Mouse (Mus musculus) kidney, postnatal 0 days (tissue): ENCODE data around the gene Tbx6. TPM values are rescaled to one million over a fixed set of nuclear protein-coding genes. Genes with fewer than 3 reads are reported as not detected.

Experiments
- ATAC-seq: fragments of 200-750 bp; cut with Nextera tagmentation; replicated peaks from 2 replicates; pipeline ENCODE4 v1.8.0; 2017; ENCODE audit warnings: low read depth, moderate number of reproducible peaks, moderate TSS enrichment, moderate library complexity; ENCODE audit not compliant: low FRiP score
- DNase-seq: peaks from one replicate; pipeline ENCODE4 v3.0.0-alpha.2; 2016; ENCODE audit warnings: low spot score
- H3K27ac ChIP-seq: fragments of 300-500 bp; sonication (generic); 2 replicates; pipeline ENCODE4 v1.5.1; 2014; ENCODE audit warnings: mild to moderate bottlenecking
- H3K27me3 ChIP-seq: fragments of 300-500 bp; sonication (generic); 2 replicates; pipeline ENCODE4 v1.6.1; 2014; ENCODE audit warnings: low read length, mixed read lengths; ENCODE audit not compliant: insufficient read depth
- H3K36me3 ChIP-seq: fragments of 300-500 bp; sonication (generic); 2 replicates; pipeline ENCODE4 v1.6.1; 2014; ENCODE audit warnings: low read length, mixed read lengths; ENCODE audit not compliant: insufficient read depth
- H3K4me1 ChIP-seq: fragments of 300-500 bp; sonication (generic); replicated peaks from 2 replicates; pipeline ENCODE4 v1.6.1; 2014; ENCODE audit warnings: antibody characterized with exemption, low read length, mixed read lengths; ENCODE audit not compliant: insufficient read depth
- H3K4me2 ChIP-seq: fragments of 300-500 bp; sonication (generic); 2 replicates; pipeline ENCODE4 v1.6.1; 2014; ENCODE audit warnings: mild to moderate bottlenecking, low read length, moderate library complexity, mixed read lengths
- H3K4me3 ChIP-seq: fragments of 300-500 bp; sonication (generic); replicated peaks from 2 replicates; pipeline ENCODE4 v1.5.1; 2014; ENCODE audit warnings: low read depth, low read length
- H3K9ac ChIP-seq: fragments of 300-500 bp; sonication (generic); 2 replicates; pipeline ENCODE4 v1.6.1; 2014; ENCODE audit warnings: low read depth, low read length
- H3K9me3 ChIP-seq: fragments of 300-500 bp; sonication (generic); replicated peaks from 2 replicates; pipeline ENCODE4 v1.6.1; 2016; ENCODE audit warnings: low read length, inconsistent platforms, mixed read lengths
- CTCF ChIP-seq: IDR thresholded peaks from 2 replicates; pipeline ENCODE4 v1.5.1; 2016; ENCODE audit warnings: antibody characterized with exemption, low read depth, mild to moderate bottlenecking, moderate library complexity
- WGBS: fragments of 180-500 bp; shearing (Covaris S2); extraction: QIAGEN DNeasy Blood & Tissue Kit; methylation state at CpG from one replicate; pipeline ENCODE4 v1.1.7; 2014; 5-methylcytosine and 5-hydroxymethylcytosine counted together
- polyA plus RNA-seq: library from polyadenylated mRNA; unstranded; fragments of >200 nt; fragmentation: Nextera tagmentation; extraction: Ambion mirVana; gene quantifications from 2 replicates; pipeline ENCODE4 v1.2.1, GENCODE M21; 2015

Tbx6 gene
- polyA plus RNA-seq, 1 experiment from 2014 or later = 0.21 TPM

DNA sequence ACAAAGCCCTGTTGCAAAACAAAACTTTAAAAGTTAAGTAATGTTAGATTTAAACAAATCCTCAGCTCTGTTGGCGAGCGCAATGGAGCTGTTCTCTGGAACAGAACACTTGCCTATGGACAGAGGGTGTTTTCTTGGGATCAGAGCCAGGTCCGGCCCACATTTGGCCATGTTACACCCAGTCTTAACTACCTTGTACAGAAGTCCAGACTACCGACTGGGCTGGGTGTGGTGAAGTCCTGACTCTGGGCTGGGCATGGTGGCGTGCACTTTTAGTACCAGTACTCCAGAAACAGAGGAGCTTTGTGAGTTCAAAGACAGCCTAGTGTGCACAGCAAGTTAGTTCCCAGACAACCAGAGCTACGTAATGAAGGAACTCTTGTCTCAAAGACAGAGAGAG, 25.7 kb downstream of the Tbx6 start:
- H3K9ac ChIP-seq = no peak overlapping the region
- DNase-seq (no peak), ATAC-seq (no peak)
- no peak overlapping the region for H3K27ac ChIP-seq
- H3K36me3 ChIP-seq = no peaks in the 10 kb centered on the region
- peaks cover 8% of the 10 kb centered on the region for H3K4me1 ChIP-seq
- WGBS = 61% methylated on average over 6 of the region's 6 CpGs
- H3K4me3 ChIP-seq = no peak overlapping the region
- no peak for TF ChIP-seq CTCF
- no peaks in the 10 kb centered on the region for H3K9me3 ChIP-seq
- H3K4me2 ChIP-seq = no peak overlapping the region
- no peaks in the 10 kb centered on the region for H3K27me3 ChIP-seq

DNA sequence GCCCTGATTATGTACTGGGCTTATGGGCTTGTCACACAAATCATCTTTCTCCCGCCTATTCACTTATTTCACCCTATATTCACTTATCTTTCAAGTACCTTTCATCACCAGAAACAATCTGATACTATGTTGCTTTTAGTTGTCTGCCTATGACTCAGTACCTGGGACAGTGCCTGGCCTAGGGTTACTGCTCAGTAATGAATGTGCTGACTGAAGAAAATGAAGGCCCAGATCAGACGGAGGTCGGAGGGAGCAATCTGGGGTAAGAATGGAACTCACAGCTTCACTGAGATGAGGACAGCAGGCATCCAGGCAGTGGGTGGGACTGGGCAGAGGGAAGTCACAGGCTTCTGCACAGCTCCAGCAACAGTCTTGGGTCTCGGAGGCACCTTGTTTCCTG, 26.1 kb downstream of the Tbx6 start:
- no peak for ATAC-seq
- Histone ChIP-seq H3K27me3 (no peaks in the 10 kb centered on the region), H3K36me3 (no peaks in the 10 kb centered on the region), H3K9me3 (no peaks in the 10 kb centered on the region), H3K27ac (no peak overlapping the region), H3K4me3 (no peak overlapping the region), H3K4me1 (peaks cover 8% of the 10 kb centered on the region), H3K9ac (no peak overlapping the region), H3K4me2 (peak overlapping the region; percentile 70; the same call in 1 of the 2 replicates)
- TF ChIP-seq CTCF = no peak
- 52% methylated on average over 4 of the region's 4 CpGs for WGBS
- no peak for DNase-seq

DNA sequence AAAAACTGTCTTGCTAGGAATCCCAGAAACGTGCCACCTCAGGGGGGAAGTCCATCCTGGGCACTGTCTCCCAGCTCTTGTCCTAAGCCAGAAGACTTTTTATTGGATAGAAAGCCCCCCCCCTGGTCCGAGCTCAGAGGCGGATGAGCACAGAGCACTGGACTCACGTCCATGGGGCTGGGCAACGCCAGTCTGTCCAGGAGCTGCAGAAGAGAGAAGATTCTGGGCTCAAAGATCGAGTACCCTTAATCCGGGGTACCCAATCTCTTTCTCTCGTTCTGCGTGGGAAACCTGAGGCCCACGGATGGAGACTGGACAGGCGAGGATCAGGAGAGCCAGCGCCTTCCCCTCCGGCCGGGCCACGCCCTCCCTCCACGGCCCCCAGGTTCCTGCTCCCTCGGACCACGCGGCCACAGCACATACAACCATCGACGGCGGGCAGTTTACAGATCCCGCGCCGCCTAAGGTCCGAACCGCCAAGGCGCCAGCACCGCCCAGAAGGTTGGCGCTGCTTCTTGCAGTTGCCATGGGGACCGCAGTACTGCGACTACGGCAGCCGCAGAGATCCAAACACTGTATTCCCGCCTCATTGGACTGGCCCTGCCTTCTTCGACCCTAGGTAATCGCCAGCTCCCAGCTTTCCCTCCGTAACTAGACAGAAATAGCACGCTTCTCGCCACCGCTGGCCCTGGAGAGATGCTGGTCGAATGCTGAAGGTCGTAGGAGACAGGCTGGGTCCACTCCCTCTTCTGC, 27.6 kb downstream of the Tbx6 start:
- H3K36me3 ChIP-seq = no peaks in the 10 kb centered on the region
- WGBS = under 1% methylated on average over 43 of the region's 43 CpGs
- DNase-seq (peak; percentile 97), ATAC-seq (peak; percentile 90)
- TF ChIP-seq CTCF = peak; percentile 13; the same call in 1 of the 2 replicates
- H3K4me3 ChIP-seq = peak overlapping the region; percentile 58
- H3K27me3 ChIP-seq = no peaks in the 10 kb centered on the region
- no peaks in the 10 kb centered on the region for H3K9me3 ChIP-seq
- H3K27ac ChIP-seq = peak overlapping the region; percentile 14; the same call in 1 of the 2 replicates
- peak overlapping the region; percentile 70 for H3K4me2 ChIP-seq
- peak overlapping the region; percentile 46 for H3K9ac ChIP-seq
- peaks cover 8% of the 10 kb centered on the region for H3K4me1 ChIP-seq

DNA sequence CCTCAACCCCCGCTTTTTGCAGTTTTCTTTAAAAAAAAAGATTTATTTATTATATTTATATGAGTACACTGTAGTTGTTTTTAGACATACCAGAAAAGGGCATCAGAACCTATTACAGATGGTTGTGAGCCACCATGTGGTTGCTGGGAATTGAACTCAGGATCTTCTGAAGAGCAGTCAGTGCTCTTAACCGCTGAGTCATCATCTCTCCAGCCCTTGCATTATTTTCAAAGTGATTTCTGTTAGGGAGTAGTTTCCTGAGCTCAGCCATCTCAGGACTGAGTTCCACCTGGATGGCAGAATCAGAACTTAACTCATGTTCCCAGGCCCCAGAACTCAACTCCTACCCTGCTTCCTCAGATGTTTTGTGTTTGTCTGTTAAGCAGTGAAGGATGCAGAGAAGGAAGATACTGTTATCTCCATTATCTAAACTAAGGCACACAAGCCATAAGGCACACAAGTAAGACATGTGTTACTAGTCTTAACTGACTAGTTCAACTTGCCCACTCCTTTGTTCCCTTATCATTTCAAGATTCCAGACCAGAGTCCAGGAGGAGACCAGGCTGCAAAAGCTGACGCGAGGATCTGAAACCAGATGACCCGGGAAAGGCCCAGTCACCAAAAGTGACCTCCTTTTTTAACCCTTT, 28.6 kb downstream of the Tbx6 start:
- no peak overlapping the region for H3K9ac ChIP-seq
- H3K4me1 ChIP-seq = peaks cover 8% of the 10 kb centered on the region
- no peak for DNase-seq
- no peak overlapping the region for H3K27ac ChIP-seq
- no peak for ATAC-seq
- no peaks in the 10 kb centered on the region for H3K36me3 ChIP-seq
- H3K9me3 ChIP-seq = no peaks in the 10 kb centered on the region
- no peaks in the 10 kb centered on the region for H3K27me3 ChIP-seq
- H3K4me2 ChIP-seq = peak overlapping the region; percentile 70; the same call in 1 of the 2 replicates
- TF ChIP-seq CTCF = no peak
- H3K4me3 ChIP-seq = no peak overlapping the region
- 48% methylated on average over 5 of the region's 5 CpGs for WGBS

DNA sequence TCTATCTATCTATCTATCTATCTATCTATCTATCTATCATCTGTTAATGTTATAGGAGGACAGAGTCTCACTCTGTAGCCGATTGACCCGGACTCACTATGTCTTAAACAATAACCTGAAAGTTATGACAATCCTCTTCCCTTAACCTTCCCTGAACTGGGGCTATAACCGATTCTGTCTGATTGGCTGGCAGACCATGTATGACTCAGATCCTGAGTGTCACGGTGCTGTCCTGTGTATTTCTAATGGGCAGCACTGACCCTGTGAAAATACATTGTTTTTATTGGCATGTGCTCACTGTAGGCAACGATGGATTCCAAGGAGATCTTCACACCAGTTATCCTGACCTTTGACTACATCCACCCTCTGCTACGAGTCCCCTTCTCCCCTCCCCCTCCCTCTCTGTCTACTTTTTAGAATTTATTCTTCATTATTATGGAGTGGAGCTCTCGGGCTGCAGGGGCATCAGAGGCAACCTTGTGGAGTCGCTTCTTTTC, 34.5 kb downstream of the Tbx6 start:
- no peak for TF ChIP-seq CTCF
- no peak overlapping the region for H3K27ac ChIP-seq
- no peaks in the 10 kb centered on the region for H3K4me1 ChIP-seq
- no peak overlapping the region for H3K4me3 ChIP-seq
- no peaks in the 10 kb centered on the region for H3K9me3 ChIP-seq
- 54% methylated on average over 8 of the region's 8 CpGs for WGBS
- no peak for DNase-seq
- H3K36me3 ChIP-seq = no peaks in the 10 kb centered on the region
- no peak for ATAC-seq
- no peak overlapping the region for H3K4me2 ChIP-seq
- H3K9ac ChIP-seq = no peak overlapping the region
- H3K27me3 ChIP-seq = no peaks in the 10 kb centered on the region

DNA sequence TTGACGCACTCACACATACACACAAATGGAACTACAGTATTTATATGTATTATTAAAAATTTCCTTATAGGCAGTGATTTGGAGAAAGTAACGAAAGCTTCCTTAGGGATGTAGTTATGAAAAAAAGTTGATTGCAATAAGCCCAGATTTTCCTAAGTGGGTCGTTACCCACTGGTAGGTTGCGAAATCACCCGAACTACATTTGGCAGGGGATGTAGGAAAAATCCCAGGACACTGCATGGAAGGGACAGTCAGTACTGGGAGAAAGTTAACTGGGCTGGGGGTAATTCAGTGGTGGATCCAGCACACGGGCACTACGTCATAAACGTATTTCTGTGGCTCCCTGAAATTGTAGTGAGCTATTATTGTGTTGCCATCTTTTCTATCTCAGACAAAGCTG, 35.2 kb downstream of the Tbx6 start:
- ATAC-seq = no peak
- no peak for DNase-seq
- Histone ChIP-seq H3K27me3 (no peaks in the 10 kb centered on the region), H3K36me3 (no peaks in the 10 kb centered on the region), H3K9me3 (no peaks in the 10 kb centered on the region), H3K4me3 (no peak overlapping the region), H3K9ac (no peak overlapping the region), H3K4me1 (no peaks in the 10 kb centered on the region), H3K4me2 (no peak overlapping the region), H3K27ac (no peak overlapping the region)
- WGBS = 86% methylated on average over 8 of the region's 8 CpGs
- no peak for TF ChIP-seq CTCF
